Mouse (Mus musculus) left cerebral cortex, adult 18-20 months (tissue): ENCODE measurements at regions not wholly inside any gene's neighbourhood (a gene's known extent, or its start where the extent isn't known, plus 50 kb on each side); places are given as distances from the start of the nearest gene placed in this dataset.

Source experiments
- DNase-seq, 2 experiments: peaks; one replicate each; pipeline ENCODE4 v3.0.0; 2021 to 2022; ENCODE audit warnings: low spot score in 2 of 2, mixed read lengths in 1 of 2

DNA sequence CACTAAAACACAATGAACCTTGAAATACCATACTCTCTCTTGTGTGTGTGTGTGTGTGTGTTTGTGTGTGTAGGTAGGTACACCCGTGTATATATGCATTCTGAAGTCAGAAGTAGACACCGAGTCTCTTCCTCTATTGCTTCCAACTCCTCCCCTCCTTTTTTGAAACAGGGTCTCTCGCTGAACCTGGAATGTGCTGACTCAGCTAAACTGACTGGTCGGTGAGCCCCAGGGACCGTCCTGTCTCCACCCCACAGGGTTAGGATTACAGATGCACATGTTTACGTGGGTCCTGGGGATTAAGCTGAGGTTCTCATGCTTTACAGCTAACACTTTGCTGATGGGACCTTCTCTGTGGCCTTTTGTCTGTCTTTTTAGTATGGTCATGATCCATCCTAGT lies 74.8 kb upstream of the Nfil3 start:
- DNase-seq: no peak

DNA sequence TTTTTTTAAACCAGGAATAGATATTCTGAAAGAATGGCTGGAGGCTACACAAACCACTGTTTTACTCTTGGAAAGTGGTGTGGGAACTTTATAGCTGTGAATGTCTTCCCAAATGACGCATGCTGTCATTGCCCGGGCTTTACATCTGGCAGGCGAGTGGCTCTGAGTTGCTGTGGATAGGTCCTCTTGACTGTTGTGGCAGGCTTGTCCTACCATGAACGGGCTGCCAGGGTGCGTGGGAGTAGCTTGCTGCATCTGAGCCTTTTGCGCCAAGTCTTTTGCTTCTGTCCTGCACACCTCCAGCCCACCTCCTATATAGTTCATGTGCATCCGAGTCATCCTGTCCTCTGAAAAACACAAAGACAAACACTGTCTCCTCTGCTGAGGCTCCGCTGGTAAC lies 72.3 kb upstream of the Nfil3 start:
- DNase-seq: peak in 1 of 2 experiments; percentile 8

DNA sequence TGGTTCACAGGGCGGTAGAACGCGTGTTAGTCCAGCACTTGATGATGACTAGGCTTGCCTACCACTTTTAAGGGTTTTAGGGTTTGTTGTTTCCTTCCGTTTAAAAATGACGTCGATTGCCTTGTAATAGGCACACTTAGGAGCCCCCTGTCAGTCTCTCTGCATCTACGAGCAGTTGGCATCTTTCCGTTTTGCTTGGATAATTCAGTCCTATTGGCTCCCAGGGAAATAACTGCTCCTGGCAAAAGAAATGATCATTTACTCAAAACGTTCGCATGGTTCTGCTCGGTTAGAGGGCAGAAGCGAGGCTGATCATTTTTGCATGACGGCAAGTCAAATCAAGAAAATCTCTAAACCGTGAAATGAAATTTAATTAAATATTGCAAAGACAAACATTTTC lies 71.9 kb upstream of the Nfil3 start:
- DNase-seq: no peak

DNA sequence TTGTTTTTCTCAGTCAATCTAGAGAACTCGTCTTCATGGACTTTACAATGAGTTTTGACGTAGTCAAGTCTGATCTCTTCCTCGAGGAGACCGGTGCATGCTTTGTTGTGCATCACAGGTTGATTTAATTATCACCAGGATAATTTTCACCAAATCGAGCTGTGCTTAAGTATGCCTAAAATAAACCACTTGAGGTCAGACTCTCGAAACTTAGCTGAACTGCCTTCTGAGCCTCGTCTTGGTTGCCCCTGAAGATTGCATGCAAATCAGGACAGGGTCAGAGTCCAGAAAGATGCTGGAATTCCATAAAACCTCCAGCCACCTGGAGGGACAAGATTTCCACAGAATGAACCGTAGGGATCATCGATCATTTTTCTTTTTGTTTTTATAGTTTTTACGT lies 71.3 kb upstream of the Nfil3 start:
- DNase-seq: no peak

DNA sequence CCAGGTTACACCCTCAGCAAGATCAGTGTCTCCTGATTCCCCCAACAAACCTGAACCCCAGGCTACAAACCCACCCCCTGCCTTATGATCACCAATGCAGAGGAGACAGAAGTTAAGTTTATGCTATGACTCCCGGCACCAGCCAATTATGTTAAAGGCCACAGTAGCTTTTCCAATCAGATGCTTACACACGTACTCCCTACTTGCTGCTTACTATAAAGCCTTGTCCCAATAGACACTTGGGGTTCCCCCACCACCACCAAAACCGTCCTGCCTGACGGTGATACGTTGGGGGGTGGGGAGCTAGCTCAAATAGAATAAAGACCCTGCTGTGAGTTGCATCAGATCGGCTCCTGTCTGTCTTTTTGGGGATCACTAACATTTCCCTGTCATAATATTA lies 70.5 kb upstream of the Nfil3 start:
- DNase-seq: no peak

DNA sequence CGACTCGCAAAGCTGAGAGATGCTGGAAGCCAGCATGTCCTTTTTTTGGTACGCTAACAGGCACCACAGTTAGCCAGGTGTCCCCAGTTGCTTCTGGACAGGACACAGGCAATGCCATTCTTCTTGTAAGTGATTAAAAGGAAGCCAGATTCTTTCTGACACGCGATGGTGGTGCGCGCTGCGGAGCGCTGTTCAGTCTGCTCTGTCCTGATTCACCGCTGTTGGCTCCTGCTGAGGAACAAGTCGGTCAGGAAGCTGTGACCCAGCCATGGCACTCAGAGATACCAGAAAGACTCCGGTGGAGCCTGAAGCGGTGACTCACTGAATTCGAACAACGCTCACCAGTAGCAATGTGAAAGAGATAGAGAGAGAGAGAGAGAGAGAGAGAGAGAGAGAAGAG lies 68.3 kb upstream of the Nfil3 start:
- no peak for DNase-seq

DNA sequence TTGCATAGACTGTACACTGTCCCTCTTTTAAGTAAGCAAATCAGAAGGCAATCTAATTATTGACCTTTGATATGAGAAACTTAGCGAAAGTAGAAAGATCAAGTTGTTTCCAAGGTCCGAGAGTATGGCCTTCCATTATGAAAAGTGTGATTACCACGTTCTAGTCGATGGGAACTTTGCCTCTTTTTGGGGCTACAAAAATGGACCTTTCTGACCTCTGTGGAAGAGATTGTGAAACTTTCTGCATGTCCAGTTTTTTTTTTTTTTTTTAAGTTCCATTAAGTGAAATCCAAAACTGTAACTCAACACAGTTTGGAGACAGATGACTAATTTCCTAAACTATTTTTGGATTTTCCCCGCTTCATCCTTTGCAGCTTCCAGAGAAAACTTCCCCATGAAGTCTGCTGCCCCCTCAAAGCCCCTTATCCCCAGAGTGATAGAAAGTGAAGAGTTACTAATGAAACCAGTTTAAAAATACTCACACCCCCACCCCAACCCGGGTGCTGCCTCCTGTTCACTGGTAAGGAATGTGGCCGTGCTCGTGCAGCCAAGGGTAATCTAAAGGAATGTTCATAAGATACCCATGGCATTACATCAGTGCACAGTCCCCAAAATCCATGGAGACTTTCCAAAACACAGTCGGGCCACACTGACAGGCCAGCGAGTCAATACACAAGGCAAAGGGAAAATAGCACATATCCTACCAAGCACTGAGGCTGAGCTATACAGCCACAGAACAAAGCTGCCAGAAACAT lies 52.5 kb upstream of the Nfil3 start:
- DNase-seq: no peak
